Mouse (Mus musculus): ENCODE results near the gene Nmnat1.

DNA sequence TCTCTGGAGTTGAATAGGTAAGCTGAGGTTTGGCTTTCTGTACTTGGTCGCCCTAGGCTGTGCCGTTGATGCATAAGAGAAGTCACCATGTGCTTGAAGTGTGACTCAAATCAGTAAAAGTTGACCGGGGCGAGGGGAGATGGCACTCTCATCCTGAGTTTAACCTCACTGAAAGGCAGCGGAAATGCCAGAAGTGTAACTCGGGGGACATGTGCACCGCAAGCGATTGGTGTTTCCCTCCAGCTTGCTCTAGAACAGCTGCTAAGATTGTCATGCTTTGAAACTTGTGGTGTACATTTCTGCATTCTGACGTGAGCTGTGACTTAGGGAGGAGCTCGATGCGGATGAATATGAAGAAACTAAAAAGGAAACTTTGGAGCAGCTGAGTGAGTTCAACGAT, 2.7 kb upstream of the Nmnat1 start:
- TF ChIP-seq CTCF (IDR thresholded peaks at IDR 0.05; ENCODE audit: insufficient read depth, low read depth, low read length) (no peak), POLR2A (IDR thresholded peaks at IDR 0.05; ENCODE audit: insufficient read depth, low read depth, low read length) (no peak)
